Mouse (Mus musculus): ENCODE measurements around the gene Slc12a4.

GRCm38 (mm10) chr8:105935105-105935504 is 30.8 kb downstream of the Slc12a4 start:
- TF ChIP-seq CHD2 (IDR thresholded peaks at IDR 0.05; ENCODE audit: low read depth, low read length): no peak
- TF ChIP-seq ZNF384 (IDR thresholded peaks at IDR 0.05; ENCODE audit: low read depth, low read length): no peak
- no peak for TF ChIP-seq HCFC1 (IDR thresholded peaks at IDR 0.05; ENCODE audit: borderline replicate concordance, insufficient read depth, low read length)
- TF ChIP-seq ZC3H11A (IDR thresholded peaks at IDR 0.05; ENCODE audit: borderline replicate concordance, low read depth, low read length): no peak
- TF ChIP-seq MAFK (IDR thresholded peaks at IDR 0.05; ENCODE audit: insufficient read depth, low read depth, low read length): no peak

Measured in ES-E14 (cell line).